12 mouse cellular contexts compared by ENCODE assay signal in genomic region chr3:41604629-41605321, GRCm38 (mm10). TPM values are rescaled to one million over a fixed set of nuclear protein-coding genes. Genes with fewer than 3 reads are reported as not detected.
DNase-seq lines count a peak whose midpoint lies in the region; ATAC-seq and TF ChIP-seq lines count a peak whose summit lies in the region.
"Had no signal": no experiment of that assay in that cellular context is flagged by ENCODE, and none has a peak within 500 bp of the region (broad histone marks: within the 10 kb centered on the region; RNA-seq: fewer than 3 reads in every experiment).

No protein-coding gene starts in this region.

- peaks cover 53% of the 10 kb centered on the region for H3K36me3 ChIP-seq in limb, embryonic 10.5 days
- H3K36me3 ChIP-seq in kidney, adult 2 months (ENCODE audit: control insufficient read depth, insufficient read depth, low read length), result peaks cover 3% of the 10 kb centered on the region; the same call in 1 of the 2 replicates

- no peak for TF ChIP-seq POLR2A in kidney, adult 2 months (IDR thresholded peaks at IDR 0.05; ENCODE audit: low read depth, low read length)

- H3K27ac ChIP-seq in limb, embryonic 10.5 days, result no peak overlapping the region
- no peak overlapping the region for H3K27ac ChIP-seq in kidney, adult 2 months (ENCODE audit: insufficient read depth, low read depth, low read length)

- no peak for ATAC-seq in monocyte, adult 5-6 weeks (replicated peaks; ENCODE audit: insufficient number of reproducible peaks, low FRiP score, low TSS enrichment, poor library complexity, severe bottlenecking)

- no peak overlapping the region for H3K4me3 ChIP-seq in limb, embryonic 10.5 days
- H3K4me3 ChIP-seq in kidney, adult 2 months (ENCODE audit: insufficient read depth, low read depth, low read length), result no peak overlapping the region
- H3K4me3 ChIP-seq: midbrain, embryonic 13.5 days had no signal

- peaks cover 8% of the 10 kb centered on the region; the same call in 1 of the 2 replicates for H3K4me1 ChIP-seq in limb, embryonic 10.5 days
- peaks cover 7% of the 10 kb centered on the region; the same call in 1 of the 2 replicates for H3K4me1 ChIP-seq in kidney, adult 2 months (ENCODE audit: control insufficient read depth, insufficient read depth, low read length)

- H3K27me3 ChIP-seq in limb, embryonic 10.5 days (ENCODE audit: low read depth, poor library complexity, severe bottlenecking), result no peaks in the 10 kb centered on the region
- H3K27me3 ChIP-seq in kidney, adult 2 months (replicated peaks; ENCODE audit: control insufficient read depth, insufficient read depth, low read length), result no peaks in the 10 kb centered on the region
- H3K27me3 ChIP-seq: midbrain, embryonic 13.5 days had no signal

- TF ChIP-seq CTCF in kidney, adult 2 months (conservative IDR thresholded peaks at IDR 0.05; ENCODE audit: insufficient read depth, insufficient read length, low read depth, low read length), result no peak

- intact Hi-C loops in heart, postnatal 36 days (cut with DNase I), result loop anchor here (5.0 kb wide), 2 partner anchors 252 to 422 kb away; no protein-coding TSS in a partner anchor

- no peaks in the 10 kb centered on the region for H3K9me3 ChIP-seq in limb, embryonic 10.5 days (replicated peaks)
- H3K9me3 ChIP-seq: midbrain, embryonic 13.5 days had no signal

- WGBS in limb, embryonic 10.5 days, result 89% methylated on average over 12 of the region's 12 CpGs
- WGBS in kidney, adult 2 months, result 77% methylated on average over 12 of the region's 12 CpGs

- peak; percentile 83 for DNase-seq in heart, adult 11 months
- no peak for DNase-seq in heart, postnatal 36 days
- DNase-seq in CD4-positive, CD25-positive, alpha-beta regulatory T cell, adult 2 months (ENCODE audit: low read depth, low spot score), result peak; percentile 29
- DNase-seq in limb, embryonic 10.5 days (ENCODE audit: low spot score), result peak; percentile 22
- peak; percentile 80 for DNase-seq in thymus, postnatal 0 days (ENCODE audit: low spot score)
- DNase-seq in kidney, adult 2 months, result no peak
- no peak for DNase-seq in heart, adult 18-20 months
- DNase-seq: B cell, adult 2 months; gastrocnemius, postnatal 14 days; lung, postnatal 14 days had no signal

RNA-seq across cellular contexts. Expression of gene Jade1, which starts 49.2 kb away (rescaled TPM):
- total RNA-seq in heart, postnatal 36 days (2021), result 10 to 100 TPM; 30.2 to 41.1 TPM
- 16.4 and 17.6 TPM in 2 replicates for polyA plus RNA-seq in limb, embryonic 10.5 days (2016; fragmentation: Nextera tagmentation; extraction: Ambion mirVana)
- polyA plus RNA-seq in thymus, postnatal 0 days (2015; fragmentation: Nextera tagmentation; extraction: Ambion mirVana), result 19.8 and 20.1 TPM in 2 replicates
- 29.9 and 30.2 TPM in 2 replicates for polyA plus RNA-seq in kidney, adult 2 months (2012; rRNA removed)
- 16.5 to 22.5 TPM (median 18.4 TPM) in 3 replicates for total RNA-seq in monocyte, adult 5-6 weeks (2017)
- total RNA-seq in heart, adult 18-20 months (2021), result 10 to 100 TPM; 28.5 to 32.3 TPM

Comparison
In these comparisons a context has a peak if more than half of its experiments do, and no peak if none do; other contexts are left out.
1. DNase-seq: peak in heart, adult 11 months (single experiment), CD4-positive, CD25-positive, alpha-beta regulatory T cell, adult 2 months (single experiment), limb, embryonic 10.5 days (single experiment) and thymus, postnatal 0 days (single experiment); none in heart, postnatal 36 days (0 of 2), kidney, adult 2 months (single experiment) and heart, adult 18-20 months (0 of 2).